In the genomic region with DNA sequence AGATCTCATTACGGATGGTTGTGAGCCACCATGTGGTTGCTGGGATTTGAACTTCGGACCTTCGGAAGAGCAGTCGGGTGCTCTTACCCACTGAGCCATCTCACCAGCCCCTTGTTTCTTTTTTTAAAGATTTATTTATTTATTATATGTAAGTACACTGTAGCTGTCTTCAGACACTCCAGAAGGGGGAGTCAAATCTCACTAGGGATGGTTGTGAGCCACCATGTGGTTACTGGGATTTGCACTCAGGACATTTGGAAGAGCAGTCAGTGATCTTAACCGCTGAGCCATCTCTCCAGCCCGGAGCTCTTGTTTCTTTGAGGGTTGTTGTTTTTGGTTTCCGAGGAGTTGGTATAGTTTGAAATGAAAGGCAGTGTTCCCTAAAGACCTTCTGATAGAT, we compare ENCODE assay signal across 6 mouse cellular contexts. TPM values are rescaled to one million over a fixed set of nuclear protein-coding genes. Genes with fewer than 3 reads are reported as not detected.
DNase-seq lines count a peak whose midpoint lies in the region; ATAC-seq and TF ChIP-seq lines count a peak whose summit lies in the region.
"Not testable (repeated sequence)": the region's sequence is repeated elsewhere in the genome, so short reads cannot be mapped to it uniquely, and the experiment has no call there.

No protein-coding gene starts in this region.

- H3K36me3 ChIP-seq in intestine, postnatal 0 days (ENCODE audit: control insufficient read depth, insufficient read depth); kidney, postnatal 0 days (ENCODE audit: insufficient read depth, low read length); liver, postnatal 0 days (replicated peaks; ENCODE audit: insufficient read depth, low read length); neural tube, embryonic 15.5 days; testis, adult 2 months (ENCODE audit: control insufficient read depth, insufficient read depth, low read length): not testable (repeated sequence)

- not testable (repeated sequence) for TF ChIP-seq EP300 in liver, postnatal 0 days (IDR thresholded peaks at IDR 0.05; ENCODE audit: low read depth)

- 59% methylated on average over 7 of the region's 7 CpGs for WGBS in intestine, postnatal 0 days
- 62% methylated on average over 7 of the region's 7 CpGs for WGBS in kidney, postnatal 0 days
- 64% methylated on average over 7 of the region's 7 CpGs for WGBS in liver, postnatal 0 days (ENCODE audit: insufficient replicate concordance)
- WGBS in neural tube, embryonic 15.5 days, result 70% methylated on average over 7 of the region's 7 CpGs

- not testable (repeated sequence) for ATAC-seq in intestine, postnatal 0 days; kidney, postnatal 0 days (replicated peaks; ENCODE audit: low FRiP score, low read depth); liver, postnatal 0 days; neural tube, embryonic 15.5 days (ENCODE audit: low FRiP score)

- H3K4me1 ChIP-seq in intestine, postnatal 0 days (replicated peaks; ENCODE audit: control insufficient read depth, insufficient read depth, low read length); kidney, postnatal 0 days (replicated peaks; ENCODE audit: insufficient read depth, low read length); neural tube, embryonic 15.5 days; testis, adult 2 months (ENCODE audit: control insufficient read depth, insufficient read depth, low read length): not testable (repeated sequence)
- H3K4me1 ChIP-seq in liver, postnatal 0 days (ENCODE audit: insufficient read depth), result peaks cover 22% of the 10 kb centered on the region

- not testable (repeated sequence) for H3K9ac ChIP-seq in intestine, postnatal 0 days (ENCODE audit: low read depth, low read length); kidney, postnatal 0 days (ENCODE audit: low read depth, low read length); liver, postnatal 0 days (replicated peaks); neural tube, embryonic 15.5 days (replicated peaks)

- TF ChIP-seq POLR2A in testis, adult 2 months (IDR thresholded peaks at IDR 0.05; ENCODE audit: control insufficient read depth, low read depth, low read length), result not testable (repeated sequence)

- peak overlapping the region; percentile 89 for H3K4me2 ChIP-seq in intestine, postnatal 0 days (replicated peaks; ENCODE audit: low read depth)
- not testable (repeated sequence) for H3K4me2 ChIP-seq in kidney, postnatal 0 days (ENCODE audit: low read length)
- H3K4me2 ChIP-seq in liver, postnatal 0 days (ENCODE audit: low read depth, low read length), result 0 out of 2 replicates have a peak overlapping the region, but pooled peaks have one; percentile 92
- peak overlapping the region; percentile 97; the same call in 1 of the 2 replicates for H3K4me2 ChIP-seq in neural tube, embryonic 15.5 days

- peak; percentile 17; the same call in 1 of the 2 replicates for TF ChIP-seq CTCF in intestine, postnatal 0 days (IDR thresholded peaks at IDR 0.05; ENCODE audit: low read depth)
- 0 out of 2 replicates have a peak, but pooled peaks have one; percentile 17 for TF ChIP-seq CTCF in kidney, postnatal 0 days (IDR thresholded peaks at IDR 0.05; ENCODE audit: low read depth)
- not testable (repeated sequence) for TF ChIP-seq CTCF in liver, postnatal 0 days (IDR thresholded peaks at IDR 0.05; ENCODE audit: low read depth); testis, adult 2 months (IDR thresholded peaks at IDR 0.05; ENCODE audit: control insufficient read depth, insufficient read depth, insufficient replicate concordance, low read depth, low read length)

- peak overlapping the region; percentile 74 for H3K4me3 ChIP-seq in intestine, postnatal 0 days (ENCODE audit: low read depth, low read length)
- not testable (repeated sequence) for H3K4me3 ChIP-seq in kidney, postnatal 0 days (replicated peaks; ENCODE audit: low read depth, low read length); liver, postnatal 0 days (ENCODE audit: low read depth, low read length); neural tube, embryonic 15.5 days (replicated peaks)
- H3K4me3 ChIP-seq in testis, adult 2 months (ENCODE audit: control insufficient read depth, low read depth, low read length), result peak overlapping the region; percentile 75

- peak overlapping the region; percentile 84; the same call in 1 of the 2 replicates for H3K27ac ChIP-seq in intestine, postnatal 0 days (ENCODE audit: low read depth, low read length)
- 0 out of 2 replicates have a peak overlapping the region, but pooled peaks have one; percentile 73 for H3K27ac ChIP-seq in kidney, postnatal 0 days
- not testable (repeated sequence) for H3K27ac ChIP-seq in liver, postnatal 0 days (ENCODE audit: low read depth); neural tube, embryonic 15.5 days (replicated peaks); testis, adult 2 months (ENCODE audit: control insufficient read depth, insufficient read depth, low read depth, low read length)

- peak; percentile 12 for DNase-seq in cerebellum, adult 11-12 months
- DNase-seq in kidney, postnatal 0 days (ENCODE audit: low spot score); liver, postnatal 0 days: not testable (repeated sequence)

- not testable (repeated sequence) for H3K9me3 ChIP-seq in intestine, postnatal 0 days (ENCODE audit: control insufficient read depth); kidney, postnatal 0 days (replicated peaks; ENCODE audit: low read length); liver, postnatal 0 days (ENCODE audit: low read length); neural tube, embryonic 15.5 days (replicated peaks)

- H3K27me3 ChIP-seq in intestine, postnatal 0 days (replicated peaks; ENCODE audit: control insufficient read depth, insufficient read depth, low read length), result peaks cover 22% of the 10 kb centered on the region
- peaks cover 15% of the 10 kb centered on the region; the same call in 1 of the 2 replicates for H3K27me3 ChIP-seq in kidney, postnatal 0 days (ENCODE audit: insufficient read depth, low read length)
- H3K27me3 ChIP-seq in liver, postnatal 0 days (ENCODE audit: insufficient read depth, low read length), result peaks cover 44% of the 10 kb centered on the region
- peaks cover 43% of the 10 kb centered on the region for H3K27me3 ChIP-seq in neural tube, embryonic 15.5 days (replicated peaks)
- not testable (repeated sequence) for H3K27me3 ChIP-seq in testis, adult 2 months (ENCODE audit: control insufficient read depth, insufficient read depth, low read length)

RNA-seq across cellular contexts. Expression of gene Tmem8, which starts 1.4 kb away (rescaled TPM):
- 26.5 TPM in 2 replicates for polyA plus RNA-seq in intestine, postnatal 0 days (2015; fragmentation: Nextera tagmentation; extraction: Ambion mirVana)
- polyA plus RNA-seq in kidney, postnatal 0 days (2015; fragmentation: Nextera tagmentation; extraction: Ambion mirVana), result 13.0 and 14.0 TPM in 2 replicates
- 2.5 and 2.6 TPM in 2 replicates for polyA plus RNA-seq in liver, postnatal 0 days (2015; fragmentation: Nextera tagmentation; extraction: Ambion mirVana)
- polyA plus RNA-seq in neural tube, embryonic 15.5 days (2015; fragmentation: Nextera tagmentation; extraction: Ambion mirVana), result 4.3 and 5.9 TPM in 2 replicates
- polyA plus RNA-seq in testis, adult 2 months (2012; rRNA removed), result 361 and 374 TPM in 2 replicates

RNA-seq across cellular contexts. Expression of gene Mrpl28, which starts 8.8 kb away (rescaled TPM):
- 142 and 143 TPM in 2 replicates for polyA plus RNA-seq in intestine, postnatal 0 days (2015; fragmentation: Nextera tagmentation; extraction: Ambion mirVana)
- 175 and 192 TPM in 2 replicates for polyA plus RNA-seq in kidney, postnatal 0 days (2015; fragmentation: Nextera tagmentation; extraction: Ambion mirVana)
- polyA plus RNA-seq in liver, postnatal 0 days (2015; fragmentation: Nextera tagmentation; extraction: Ambion mirVana), result 81.9 and 85.9 TPM in 2 replicates
- polyA plus RNA-seq in neural tube, embryonic 15.5 days (2015; fragmentation: Nextera tagmentation; extraction: Ambion mirVana), result 186 and 187 TPM in 2 replicates
- 30.4 and 36.5 TPM in 2 replicates for polyA plus RNA-seq in testis, adult 2 months (2012; rRNA removed)

RNA-seq across cellular contexts. Expression of gene Nme4, which starts 19.1 kb away (rescaled TPM):
- 18.5 and 20.4 TPM in 2 replicates for polyA plus RNA-seq in intestine, postnatal 0 days (2015; fragmentation: Nextera tagmentation; extraction: Ambion mirVana)
- polyA plus RNA-seq in kidney, postnatal 0 days (2015; fragmentation: Nextera tagmentation; extraction: Ambion mirVana), result 56.1 and 57.6 TPM in 2 replicates
- 13.9 and 17.7 TPM in 2 replicates for polyA plus RNA-seq in liver, postnatal 0 days (2015; fragmentation: Nextera tagmentation; extraction: Ambion mirVana)
- polyA plus RNA-seq in neural tube, embryonic 15.5 days (2015; fragmentation: Nextera tagmentation; extraction: Ambion mirVana), result 20.3 and 37.4 TPM in 2 replicates
- 5.3 and 5.4 TPM in 2 replicates for polyA plus RNA-seq in testis, adult 2 months (2012; rRNA removed)

RNA-seq across cellular contexts. Expression of gene Axin1, which starts 24.0 kb away (rescaled TPM):
- polyA plus RNA-seq in intestine, postnatal 0 days (2015; fragmentation: Nextera tagmentation; extraction: Ambion mirVana), result 9.3 and 9.6 TPM in 2 replicates
- polyA plus RNA-seq in kidney, postnatal 0 days (2015; fragmentation: Nextera tagmentation; extraction: Ambion mirVana), result 11.1 and 19.4 TPM in 2 replicates
- 4.7 TPM in 2 replicates for polyA plus RNA-seq in liver, postnatal 0 days (2015; fragmentation: Nextera tagmentation; extraction: Ambion mirVana)
- 7.7 and 13.1 TPM in 2 replicates for polyA plus RNA-seq in neural tube, embryonic 15.5 days (2015; fragmentation: Nextera tagmentation; extraction: Ambion mirVana)
- 14.4 and 15.0 TPM in 2 replicates for polyA plus RNA-seq in testis, adult 2 months (2012; rRNA removed)

RNA-seq across cellular contexts. Expression of gene Decr2, which starts 24.3 kb away (rescaled TPM):
- 36.2 and 37.4 TPM in 2 replicates for polyA plus RNA-seq in intestine, postnatal 0 days (2015; fragmentation: Nextera tagmentation; extraction: Ambion mirVana)
- 44.8 and 47.3 TPM in 2 replicates for polyA plus RNA-seq in kidney, postnatal 0 days (2015; fragmentation: Nextera tagmentation; extraction: Ambion mirVana)
- 142 and 151 TPM in 2 replicates for polyA plus RNA-seq in liver, postnatal 0 days (2015; fragmentation: Nextera tagmentation; extraction: Ambion mirVana)
- 42.8 and 42.9 TPM in 2 replicates for polyA plus RNA-seq in neural tube, embryonic 15.5 days (2015; fragmentation: Nextera tagmentation; extraction: Ambion mirVana)
- 9.8 and 12.0 TPM in 2 replicates for polyA plus RNA-seq in testis, adult 2 months (2012; rRNA removed)

Comparison
In these comparisons a context has a peak if more than half of its experiments do, and no peak if none do; other contexts are left out.
1. RNA of gene Tmem8, which starts 1.4 kb away (polyA plus RNA-seq): 361 to 374 TPM in testis, adult 2 months; 26.5 TPM in intestine, postnatal 0 days, 13.0 to 14.0 TPM in kidney, postnatal 0 days, 4.3 to 5.9 TPM in neural tube, embryonic 15.5 days and 2.5 to 2.6 TPM in liver, postnatal 0 days; every median in the first group is over 10 times any median in the second.